Mouse (Mus musculus): ENCODE measurements around the gene Irx6. TPM values are rescaled to one million over a fixed set of nuclear protein-coding genes. Genes with fewer than 3 reads are reported as not detected.

Gene Irx6
- polyA plus RNA-seq (2016; fragmentation: Nextera tagmentation; extraction: Ambion mirVana), result 2.0 and 3.2 TPM in 2 replicates

GRCm38 (mm10) chr8:92674244-92675128 lies at the start of gene Irx6:
Irx6 (plus strand) TSS chr8:92674288.
- peak within 1 kb of the TSS; percentile 46 for H3K4me3 ChIP-seq
- H3K27ac ChIP-seq, result no peak within 1 kb of the TSS
- peak; percentile 23; the same call in 1 of the 2 replicates for ATAC-seq (ENCODE audit: low FRiP score)
- H3K9ac ChIP-seq, result peak within 1 kb of the TSS; percentile 49
- peak within 1 kb of the TSS; percentile 92 for H3K4me2 ChIP-seq (replicated peaks)
- peaks cover 86% of the 10 kb centered on the region for H3K27me3 ChIP-seq
- H3K9me3 ChIP-seq (replicated peaks), result no peaks in the 10 kb centered on the region
- H3K36me3 ChIP-seq, result no peaks in the 10 kb centered on the region
- under 1% methylated on average over 59 of the region's 62 CpGs for WGBS
- peaks cover 42% of the 10 kb centered on the region for H3K4me1 ChIP-seq

- no peak overlapping the region for H3K4me2 ChIP-seq (replicated peaks)
- 57% methylated on average over 14 of the region's 14 CpGs for WGBS
Measured at GRCm38 (mm10) chr8:92628711-92629650, 45.1 kb upstream of the Irx6 start.

GRCm38 (mm10) chr8:92633199-92633598 lies 40.9 kb upstream of the Irx6 start:
- H3K9me3 ChIP-seq (replicated peaks), result no peaks in the 10 kb centered on the region
- no peak for ATAC-seq (ENCODE audit: low FRiP score)
- H3K4me3 ChIP-seq, result no peak overlapping the region
- H3K9ac ChIP-seq, result no peak overlapping the region
- H3K36me3 ChIP-seq, result no peaks in the 10 kb centered on the region
- 95% methylated on average over 5 of the region's 5 CpGs for WGBS
- no peak overlapping the region for H3K4me2 ChIP-seq (replicated peaks)
- no peaks in the 10 kb centered on the region for H3K27me3 ChIP-seq
- H3K27ac ChIP-seq, result no peak overlapping the region
- H3K4me1 ChIP-seq, result peaks cover 8% of the 10 kb centered on the region

More at GRCm38 (mm10) chr8:92628711-92629650, 45.1 kb upstream of the Irx6 start:
- no peak for ATAC-seq (ENCODE audit: low FRiP score)
- no peak overlapping the region for H3K4me3 ChIP-seq
- no peaks in the 10 kb centered on the region for H3K36me3 ChIP-seq
- no peaks in the 10 kb centered on the region for H3K9me3 ChIP-seq (replicated peaks)
- H3K27me3 ChIP-seq, result no peaks in the 10 kb centered on the region
- H3K4me1 ChIP-seq, result peaks cover 8% of the 10 kb centered on the region
- H3K27ac ChIP-seq, result no peak overlapping the region
- H3K9ac ChIP-seq, result no peak overlapping the region

- H3K4me3 ChIP-seq, result no peak overlapping the region
- H3K27me3 ChIP-seq, result peaks cover 2% of the 10 kb centered on the region; the same call in 1 of the 2 replicates
- H3K9me3 ChIP-seq (replicated peaks), result no peaks in the 10 kb centered on the region
- no peak for ATAC-seq (ENCODE audit: low FRiP score)
- no peaks in the 10 kb centered on the region for H3K36me3 ChIP-seq
- H3K27ac ChIP-seq, result no peak overlapping the region
- H3K9ac ChIP-seq, result no peak overlapping the region
- no peaks in the 10 kb centered on the region for H3K4me1 ChIP-seq
- no peak overlapping the region for H3K4me2 ChIP-seq (replicated peaks)
- WGBS, result 80% methylated on average over 8 of the region's 8 CpGs
Measured at GRCm38 (mm10) chr8:92640820-92641219, 33.3 kb upstream of the Irx6 start.

GRCm38 (mm10) chr8:92646637-92647036 lies 27.5 kb upstream of the Irx6 start:
- 45% methylated on average over 2 of the region's 2 CpGs for WGBS
- H3K9ac ChIP-seq, result no peak overlapping the region
- no peak for ATAC-seq (ENCODE audit: low FRiP score)

GRCm38 (mm10) chr8:92664207-92664606 lies 9.9 kb upstream of the Irx6 start:
- Histone ChIP-seq H3K4me3 (no peak overlapping the region), H3K36me3 (no peaks in the 10 kb centered on the region), H3K9ac (no peak overlapping the region), H3K9me3 (replicated peaks) (no peaks in the 10 kb centered on the region), H3K27me3 (peaks cover 6% of the 10 kb centered on the region; the same call in 1 of the 2 replicates), H3K4me1 (no peaks in the 10 kb centered on the region), H3K27ac (no peak overlapping the region), H3K4me2 (replicated peaks) (no peak overlapping the region)
- WGBS, result 53% methylated on average over 4 of the region's 4 CpGs
- no peak for ATAC-seq (ENCODE audit: low FRiP score)

More at GRCm38 (mm10) chr8:92646637-92647036, 27.5 kb upstream of the Irx6 start:
- no peaks in the 10 kb centered on the region for H3K9me3 ChIP-seq (replicated peaks)
- H3K36me3 ChIP-seq, result no peaks in the 10 kb centered on the region
- no peak overlapping the region for H3K4me2 ChIP-seq (replicated peaks)
- no peaks in the 10 kb centered on the region for H3K4me1 ChIP-seq
- no peak overlapping the region for H3K4me3 ChIP-seq
- no peaks in the 10 kb centered on the region for H3K27me3 ChIP-seq
- H3K27ac ChIP-seq, result no peak overlapping the region

- no peak overlapping the region for H3K9ac ChIP-seq
- H3K4me3 ChIP-seq, result no peak overlapping the region
- no peaks in the 10 kb centered on the region for H3K36me3 ChIP-seq
- no peak overlapping the region for H3K27ac ChIP-seq
- H3K9me3 ChIP-seq (replicated peaks), result no peaks in the 10 kb centered on the region
- H3K4me2 ChIP-seq (replicated peaks), result peak overlapping the region; percentile 21
- 48% methylated on average over 11 of the region's 11 CpGs for WGBS
- no peak for ATAC-seq (ENCODE audit: low FRiP score)
- peaks cover 34% of the 10 kb centered on the region for H3K4me1 ChIP-seq
- H3K27me3 ChIP-seq, result peaks cover 49% of the 10 kb centered on the region
Measured at GRCm38 (mm10) chr8:92670236-92670635, 3.9 kb upstream of the Irx6 start.

- no peaks in the 10 kb centered on the region for H3K36me3 ChIP-seq
- H3K4me3 ChIP-seq, result no peak overlapping the region
- H3K27ac ChIP-seq, result no peak overlapping the region
- H3K4me2 ChIP-seq (replicated peaks), result peak overlapping the region; percentile 21
- H3K27me3 ChIP-seq, result peaks cover 54% of the 10 kb centered on the region
- ATAC-seq (ENCODE audit: low FRiP score), result no peak
- H3K4me1 ChIP-seq, result peaks cover 34% of the 10 kb centered on the region
- WGBS, result 33% methylated on average over 12 of the region's 12 CpGs
- H3K9ac ChIP-seq, result no peak overlapping the region
- no peaks in the 10 kb centered on the region for H3K9me3 ChIP-seq (replicated peaks)
Measured at GRCm38 (mm10) chr8:92670656-92671195, 3.4 kb upstream of the Irx6 start.

GRCm38 (mm10) chr8:92671892-92672291 lies 2.2 kb upstream of the Irx6 start:
- Histone ChIP-seq H3K4me2 (replicated peaks) (no peak overlapping the region), H3K9ac (no peak overlapping the region), H3K9me3 (replicated peaks) (no peaks in the 10 kb centered on the region), H3K4me3 (no peak overlapping the region), H3K27ac (no peak overlapping the region), H3K4me1 (peaks cover 34% of the 10 kb centered on the region), H3K36me3 (no peaks in the 10 kb centered on the region), H3K27me3 (peaks cover 66% of the 10 kb centered on the region)
- 68% methylated on average over 4 of the region's 4 CpGs for WGBS
- no peak for ATAC-seq (ENCODE audit: low FRiP score)

- 5% methylated on average over 11 of the region's 11 CpGs for WGBS
- H3K36me3 ChIP-seq, result no peaks in the 10 kb centered on the region
- peaks cover 72% of the 10 kb centered on the region for H3K27me3 ChIP-seq
- no peak for ATAC-seq (ENCODE audit: low FRiP score)
- H3K4me1 ChIP-seq, result peaks cover 38% of the 10 kb centered on the region
- H3K27ac ChIP-seq, result no peak overlapping the region
- H3K4me2 ChIP-seq (replicated peaks), result peak overlapping the region; percentile 92
- peak overlapping the region; percentile 42; the same call in 1 of the 2 replicates for H3K9ac ChIP-seq
- peak overlapping the region; percentile 46 for H3K4me3 ChIP-seq
- H3K9me3 ChIP-seq (replicated peaks), result no peaks in the 10 kb centered on the region
Measured at GRCm38 (mm10) chr8:92673101-92673500, 987 bp upstream of the Irx6 start.

- Histone ChIP-seq H3K36me3 (no peaks in the 10 kb centered on the region), H3K27ac (no peak overlapping the region), H3K9ac (peak overlapping the region; percentile 49), H3K4me2 (replicated peaks) (peak overlapping the region; percentile 92), H3K27me3 (peaks cover 78% of the 10 kb centered on the region), H3K4me3 (peak overlapping the region; percentile 46), H3K4me1 (peaks cover 42% of the 10 kb centered on the region), H3K9me3 (replicated peaks) (no peaks in the 10 kb centered on the region)
- 2% methylated on average over 28 of the region's 30 CpGs for WGBS
- peak; percentile 71 for ATAC-seq (ENCODE audit: low FRiP score)
Measured at GRCm38 (mm10) chr8:92673555-92674243, 389 bp upstream of the Irx6 start.

All from hindbrain, embryonic 12.5 days (tissue).